Mouse (Mus musculus): ENCODE measurements around the gene Wdr5b.
"Not testable (repeated sequence)": the region's sequence is repeated elsewhere in the genome, so short reads cannot be mapped to it uniquely, and the experiment has no call there.

Wdr5b gene

GRCm38 (mm10) chr16:36040640-36041624 lies at the start of gene Wdr5b:
Wdr5b (plus strand) TSS chr16:36041190.
- in situ Hi-C loops (cut with MseI, MboI): no loop called here

DNA sequence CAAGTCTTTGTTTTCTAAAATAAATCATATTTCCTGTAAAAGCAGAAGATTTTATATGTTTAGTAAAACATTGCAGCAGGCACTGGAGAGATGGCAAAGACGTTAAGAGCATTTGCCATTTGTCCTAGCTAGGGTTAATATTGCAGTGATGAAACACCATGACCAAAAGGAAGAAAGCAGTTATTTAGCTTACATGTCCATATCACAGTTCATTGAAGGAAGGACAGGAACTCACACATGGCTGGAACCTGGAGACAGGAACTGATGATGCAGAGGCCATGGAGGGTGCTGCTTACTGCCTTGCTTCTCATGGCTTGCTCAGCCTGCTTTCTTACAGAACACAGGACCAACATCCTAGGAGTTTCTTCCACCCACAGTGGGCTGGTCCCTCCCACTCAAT lies 48.6 kb upstream of the Wdr5b start:
- in situ Hi-C loops (cut with MseI, MboI): no loop called here

DNA sequence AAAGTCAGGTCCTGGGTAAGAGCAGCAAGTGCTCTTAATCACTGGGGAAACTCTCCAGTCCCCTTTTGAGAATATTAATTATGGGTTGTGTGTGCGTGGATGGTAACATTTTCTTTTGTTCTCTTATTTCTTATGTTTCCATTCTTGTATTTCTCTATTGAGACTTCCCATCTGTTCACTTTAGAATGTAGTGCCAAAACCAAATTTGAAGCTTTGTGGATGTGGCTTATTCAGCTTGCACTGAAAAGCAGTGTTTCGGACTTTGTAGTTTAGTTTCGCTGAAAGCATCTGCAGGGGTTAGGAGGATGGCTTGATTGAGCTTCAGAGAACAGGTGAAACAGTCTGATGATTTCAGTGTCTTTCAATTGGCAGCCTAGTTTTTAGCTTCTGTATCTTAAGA lies 47.7 kb upstream of the Wdr5b start:
- in situ Hi-C loops (cut with MseI, MboI): no loop called here

- in situ Hi-C loops (cut with MseI, MboI): not testable (repeated sequence)
Observed at GRCm38 (mm10) chr16:35998852-35999251, 42.1 kb upstream of the Wdr5b start.

DNA sequence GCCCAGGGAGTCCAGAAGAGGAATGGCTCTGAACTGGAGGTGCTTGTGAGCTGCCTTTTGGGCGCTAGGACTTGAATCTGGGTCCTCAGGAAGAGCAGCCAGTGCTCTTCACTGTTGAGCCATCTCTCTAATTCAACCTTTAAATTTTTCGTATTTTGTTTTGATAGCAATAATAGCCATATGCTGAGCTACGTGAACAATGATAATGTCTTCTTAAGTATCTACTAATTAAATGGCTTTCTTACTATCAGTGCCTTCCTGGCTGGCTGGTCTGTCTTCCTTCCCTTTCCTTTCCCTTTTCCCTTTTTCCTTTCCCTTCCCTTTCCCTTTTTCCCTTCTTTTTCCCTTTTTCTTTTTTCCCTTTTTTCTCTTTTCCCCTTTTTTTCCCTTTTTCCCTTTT lies 32.6 kb upstream of the Wdr5b start:
- in situ Hi-C loops (cut with MseI, MboI): no loop called here

- in situ Hi-C loops (cut with MseI, MboI): no loop called here
Observed at GRCm38 (mm10) chr16:36016335-36016734, 24.7 kb upstream of the Wdr5b start.

DNA sequence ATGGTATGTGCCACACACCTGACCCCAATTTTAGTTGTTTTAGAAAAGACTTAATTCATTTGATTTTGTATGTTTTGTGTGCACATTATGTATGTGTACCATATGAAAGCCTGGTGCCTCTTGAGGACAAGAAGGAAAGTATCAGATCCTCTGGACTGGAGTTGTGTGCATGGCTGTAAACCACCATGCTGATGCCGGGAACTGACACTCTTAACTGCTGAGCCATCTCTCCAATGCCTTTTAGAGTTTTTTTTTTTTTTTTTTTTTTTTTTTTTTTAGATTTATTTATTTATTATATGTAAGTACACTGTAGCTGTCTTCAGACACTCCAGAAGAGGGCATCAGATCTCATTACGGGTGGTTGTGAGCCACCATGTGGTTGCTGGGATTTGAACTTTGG lies 12.9 kb upstream of the Wdr5b start:
- in situ Hi-C loops (cut with MseI, MboI): not testable (repeated sequence)

- in situ Hi-C loops (cut with MseI, MboI): no loop called here
Observed at GRCm38 (mm10) chr16:36041625-36042020, 633 bp downstream of the Wdr5b start.

- in situ Hi-C loops (cut with MseI, MboI): no loop called here
Observed at GRCm38 (mm10) chr16:36043073-36043472, 2.1 kb downstream of the Wdr5b start.

- in situ Hi-C loops (cut with MseI, MboI): no loop called here
Observed at GRCm38 (mm10) chr16:36043964-36044363, 3.0 kb downstream of the Wdr5b start.

DNA sequence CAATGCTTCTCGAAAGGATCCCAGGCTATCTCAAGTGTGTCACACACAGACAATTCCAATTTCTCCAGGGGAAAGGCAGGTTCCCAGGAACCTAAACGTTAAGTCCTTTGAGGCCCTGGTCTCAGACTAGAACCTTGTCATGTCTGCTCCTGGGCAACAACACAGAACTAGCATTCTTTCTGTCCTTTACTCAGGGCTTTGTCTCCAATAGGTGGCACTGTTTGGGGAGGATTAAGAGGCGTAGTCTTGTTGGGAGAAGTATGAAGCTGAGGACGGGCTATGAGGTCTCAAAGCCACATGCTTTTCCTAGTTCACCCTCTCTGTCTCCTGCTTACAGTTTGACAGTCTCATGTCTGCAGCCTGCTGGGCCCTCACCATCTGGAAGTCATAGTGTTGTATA lies 6.5 kb downstream of the Wdr5b start:
- in situ Hi-C loops (cut with MseI, MboI): no loop called here

DNA sequence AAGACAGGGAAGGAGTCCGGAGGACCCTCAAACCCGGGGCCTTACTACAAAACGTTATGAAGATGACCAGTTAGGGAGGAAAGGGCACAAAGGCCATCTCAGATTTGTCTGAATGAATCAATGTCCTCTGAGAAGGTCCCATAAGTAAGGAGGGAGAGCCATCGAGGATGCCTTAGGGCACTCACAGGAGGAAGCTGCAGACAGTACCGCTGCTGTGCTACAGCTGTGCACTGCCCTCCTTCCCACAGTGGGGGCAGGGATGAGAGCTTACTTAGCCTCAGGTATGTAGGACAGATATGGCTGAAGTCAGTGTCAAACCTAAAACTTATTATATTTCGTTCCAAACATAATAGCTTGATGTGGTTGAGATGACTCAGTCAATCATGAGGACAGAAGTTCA lies 10.5 kb downstream of the Wdr5b start:
- in situ Hi-C loops (cut with MseI, MboI): no loop called here

- in situ Hi-C loops (cut with MseI, MboI): no loop called here
Observed at GRCm38 (mm10) chr16:36053524-36054275, 12.7 kb downstream of the Wdr5b start.

GRCm38 (mm10) chr16:36054920-36055319 lies 13.9 kb downstream of the Wdr5b start:
- in situ Hi-C loops (cut with MseI, MboI): no loop called here

DNA sequence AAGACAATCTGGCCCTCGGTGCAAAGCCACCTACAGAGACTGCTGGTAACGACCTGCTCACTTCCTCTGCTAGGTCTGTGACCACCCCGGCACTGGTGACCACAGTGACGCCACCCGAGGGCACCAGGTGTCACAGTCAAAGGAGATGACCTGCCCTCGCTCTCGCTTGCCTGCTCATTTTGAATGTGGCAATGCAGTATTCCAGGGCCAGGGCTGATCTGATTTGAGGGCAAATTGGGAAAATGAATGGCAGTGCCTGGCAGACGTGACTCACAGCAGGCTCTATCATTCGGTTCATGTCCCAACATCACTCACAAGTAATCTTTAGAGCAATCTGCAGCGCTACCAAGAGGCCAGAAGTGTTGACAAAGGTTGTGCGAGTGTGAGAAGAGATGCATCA lies 15.4 kb downstream of the Wdr5b start:
- in situ Hi-C loops (cut with MseI, MboI): no loop called here

DNA sequence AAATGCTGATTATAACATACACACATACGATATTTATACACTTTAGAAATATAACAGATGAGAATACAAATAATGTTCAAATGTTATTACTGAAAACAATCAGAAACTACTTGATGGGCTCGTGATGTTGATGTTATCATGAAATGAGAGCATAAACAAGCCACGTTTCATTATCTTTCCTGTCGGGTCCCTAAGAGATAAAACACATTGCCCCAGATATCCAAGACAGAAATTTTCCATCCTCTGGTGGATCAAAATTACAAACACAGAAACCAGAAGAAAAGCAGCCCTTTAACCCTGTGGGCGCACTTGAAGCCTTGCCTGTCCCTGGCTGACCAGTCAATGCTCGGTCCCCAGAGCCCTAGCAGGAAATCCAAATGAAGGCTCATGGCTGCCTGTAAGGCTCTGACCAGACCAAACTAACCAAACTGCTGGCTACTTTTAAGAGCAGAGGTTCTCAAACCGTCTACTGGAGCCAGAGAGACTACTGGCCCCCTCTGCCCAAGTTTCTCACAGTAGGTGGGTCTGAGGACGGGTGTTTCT lies 17.0 kb downstream of the Wdr5b start:
- in situ Hi-C loops (cut with MseI, MboI): no loop called here

- in situ Hi-C loops (cut with MseI, MboI): not testable (repeated sequence)
Observed at GRCm38 (mm10) chr16:36062534-36062933, 21.5 kb downstream of the Wdr5b start.

- in situ Hi-C loops (cut with MseI, MboI): no loop called here
Observed at GRCm38 (mm10) chr16:36063315-36063714, 22.3 kb downstream of the Wdr5b start.

GRCm38 (mm10) chr16:36064904-36065303 lies 23.9 kb downstream of the Wdr5b start:
- in situ Hi-C loops (cut with MseI, MboI): no loop called here

GRCm38 (mm10) chr16:36067694-36068093 lies 26.7 kb downstream of the Wdr5b start:
- in situ Hi-C loops (cut with MseI, MboI): no loop called here

GRCm38 (mm10) chr16:36068356-36068755 lies 27.4 kb downstream of the Wdr5b start:
- in situ Hi-C loops (cut with MseI, MboI): no loop called here

DNA sequence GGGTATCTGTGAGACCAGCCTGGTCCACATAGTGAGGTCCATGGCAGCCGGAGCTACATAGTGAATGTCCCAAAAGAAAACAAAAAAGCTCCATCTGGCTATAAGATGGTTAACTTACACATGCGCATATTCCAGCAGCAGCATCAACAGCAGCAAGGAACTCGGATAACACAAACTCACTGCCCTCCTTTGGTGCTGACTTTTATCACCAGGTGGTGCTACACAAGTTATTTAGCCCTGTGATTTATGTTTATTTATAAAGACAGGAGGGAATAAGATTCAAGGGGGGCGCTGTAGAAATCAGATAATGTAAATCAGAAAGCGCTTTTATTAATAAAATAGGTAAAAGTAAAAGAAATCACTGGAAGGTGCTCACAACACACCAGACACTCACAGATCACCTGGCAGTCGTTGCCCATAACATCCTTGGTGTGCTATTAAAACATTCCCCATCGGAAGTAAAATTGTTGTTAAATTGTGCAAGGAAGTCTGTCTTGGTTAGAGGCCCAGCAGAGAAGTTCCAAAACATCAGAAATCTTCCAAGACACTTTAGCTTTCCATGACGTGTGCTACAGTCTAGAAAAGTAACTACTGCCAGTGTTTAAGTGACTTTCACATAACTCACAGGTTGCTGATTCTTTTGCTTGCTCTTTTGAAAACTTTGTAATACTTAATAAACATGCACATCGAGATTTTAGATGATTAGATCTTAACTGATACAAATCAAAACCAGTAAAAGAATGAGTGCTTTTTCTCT lies 29.0 kb downstream of the Wdr5b start:
- in situ Hi-C loops (cut with MseI, MboI): no loop called here

Data from mouse trophoblast stem cell (cell line).